Mouse (Mus musculus) C2C12 (cell line): ENCODE measurements around the gene Synpo2l.

Experiments
- CTCF ChIP-seq: IDR thresholded peaks from one replicate; pipeline ENCODE4 v1.5.1; 2011; ENCODE audit not compliant: control insufficient read depth, insufficient read depth, insufficient read length
- USF1 ChIP-seq: IDR thresholded peaks from one replicate; pipeline ENCODE4 v1.6.1; 2011; ENCODE audit warnings: low read depth, mild to moderate bottlenecking, control low read depth, moderate library complexity

DNA sequence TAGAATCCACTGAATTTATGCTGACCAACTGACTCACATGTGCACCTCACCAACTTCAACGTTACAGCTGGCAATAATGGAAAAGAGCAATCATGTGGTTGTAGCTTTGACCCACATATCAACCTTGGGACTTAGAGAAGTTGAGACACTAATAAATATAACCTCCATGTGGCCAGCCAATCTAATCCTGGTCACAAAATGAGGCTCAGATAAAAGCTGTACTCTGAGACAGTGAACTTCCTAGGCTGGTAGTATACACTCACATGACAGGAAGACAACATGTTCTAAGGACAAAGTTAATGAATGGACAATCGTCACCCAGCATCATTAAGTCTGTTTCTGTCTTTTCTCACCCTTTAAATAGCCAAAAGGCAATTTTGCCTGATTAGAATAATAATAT is 41.7 kb downstream of the Synpo2l start:
- TF ChIP-seq CTCF (no peak), USF1 (no peak)
